Mouse (Mus musculus): ENCODE measurements around the gene Lrrc63.
A peak's percentile ranks its signal among the peaks of the same experiment; 100 is the strongest.
"Not testable (repeated sequence)": the region's sequence is repeated elsewhere in the genome, so short reads cannot be mapped to it uniquely, and the experiment has no call there.

Gene Lrrc63

DNA sequence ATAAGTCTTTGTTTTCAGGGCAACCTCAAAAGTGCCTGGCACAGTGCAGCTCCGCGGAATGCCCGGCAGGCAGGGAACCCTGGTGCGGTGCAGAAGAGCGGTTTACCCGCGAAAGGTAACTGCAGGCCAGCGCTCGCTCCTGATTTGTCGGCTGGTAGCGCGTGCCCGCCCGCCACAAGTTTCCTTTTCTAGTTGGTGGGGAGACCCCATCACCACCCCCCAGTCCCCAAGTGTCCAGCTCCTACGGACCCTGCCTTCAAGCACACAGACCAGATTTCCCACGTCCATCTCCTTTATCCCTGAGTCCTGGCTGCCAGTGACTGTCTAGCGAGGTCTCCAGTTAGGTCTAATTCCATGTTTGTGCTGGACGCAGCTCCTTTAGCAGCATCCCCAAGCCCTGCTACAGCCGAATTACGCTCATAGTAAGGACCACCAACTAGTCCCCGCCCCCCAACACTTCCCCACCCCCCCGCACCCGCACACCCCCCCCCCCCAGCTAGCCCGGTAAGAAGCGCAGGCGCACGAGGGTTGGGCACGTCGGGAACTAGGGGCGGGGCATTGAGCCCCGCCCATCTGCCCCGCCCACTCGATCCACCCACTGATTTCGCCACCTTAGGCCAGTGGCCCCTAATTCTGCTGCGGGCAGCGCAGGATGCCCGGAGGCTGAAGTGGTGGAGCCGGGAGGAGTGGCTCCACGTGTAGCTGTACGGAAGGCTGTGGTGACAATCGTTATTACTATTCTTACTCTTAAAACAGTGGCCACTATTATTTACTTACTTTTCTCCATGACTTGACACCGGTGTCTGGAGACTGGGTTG, at the start of gene Lrrc63, which contains the start of gene Lcp1:
Gene Lrrc63, minus strand, starts transcription at position 381 of the 818 bp plus-strand sequence.
Gene Lcp1, plus strand, starts transcription at position 601 of the 818 bp plus-strand sequence.
- DNase-seq (ENCODE audit: low spot score): peak; percentile 19

DNA sequence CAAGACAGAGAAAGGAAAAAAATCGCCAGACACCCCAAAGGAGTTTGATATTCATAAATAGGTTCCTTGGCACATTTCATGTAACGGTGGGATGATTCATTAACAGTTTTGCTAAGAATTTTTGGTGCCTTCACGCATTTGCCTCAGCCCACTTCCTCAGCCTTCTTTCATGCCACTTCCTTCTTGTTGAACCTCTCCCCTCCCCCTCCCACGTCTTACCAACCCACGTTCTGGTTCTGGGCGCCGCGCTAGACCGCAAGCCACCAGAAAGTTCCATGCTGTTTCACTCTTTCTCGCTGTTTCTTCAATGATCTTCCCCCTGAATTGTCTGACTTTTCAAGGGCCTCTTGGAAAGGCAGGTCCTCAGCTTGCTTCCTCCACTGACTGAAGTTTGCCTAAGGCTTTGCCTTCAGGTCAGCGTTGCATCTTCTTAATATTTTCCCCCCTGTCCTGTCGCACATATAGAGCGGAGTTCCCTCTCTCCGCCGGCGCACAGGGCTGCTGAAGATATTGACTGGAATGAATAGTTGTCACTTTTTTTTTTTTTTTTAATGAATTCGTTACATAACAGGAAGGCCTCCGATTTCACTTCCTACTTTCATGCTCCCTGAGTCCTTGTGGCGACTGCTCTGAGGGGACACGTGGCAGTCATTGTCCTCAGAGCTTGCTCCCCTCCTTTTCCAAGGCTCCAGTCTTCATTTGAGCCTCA, 48.7 kb upstream of the Lrrc63 start:
- DNase-seq (ENCODE audit: low spot score): no peak

DNA sequence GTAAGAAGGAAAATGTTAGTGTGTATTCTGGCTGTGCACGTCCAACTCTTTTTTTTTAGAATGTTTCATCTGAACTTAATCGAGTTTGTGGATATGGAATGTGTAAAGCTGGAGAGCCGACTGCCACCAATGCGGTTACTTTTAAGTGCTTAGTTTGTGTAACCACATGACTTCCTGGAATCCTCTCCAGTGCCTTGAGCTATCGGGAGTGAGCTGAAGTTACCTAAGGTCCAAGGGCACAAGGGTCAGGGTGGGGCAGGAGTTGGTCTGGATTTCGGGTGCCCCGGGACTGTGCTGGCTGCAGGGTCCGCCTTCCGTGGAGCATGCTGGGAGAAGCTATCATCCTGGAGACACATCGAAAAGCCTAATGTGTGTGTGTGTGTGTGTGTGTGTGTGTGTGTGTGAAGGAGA, 48.1 kb upstream of the Lrrc63 start:
- DNase-seq (ENCODE audit: low spot score): no peak

DNA sequence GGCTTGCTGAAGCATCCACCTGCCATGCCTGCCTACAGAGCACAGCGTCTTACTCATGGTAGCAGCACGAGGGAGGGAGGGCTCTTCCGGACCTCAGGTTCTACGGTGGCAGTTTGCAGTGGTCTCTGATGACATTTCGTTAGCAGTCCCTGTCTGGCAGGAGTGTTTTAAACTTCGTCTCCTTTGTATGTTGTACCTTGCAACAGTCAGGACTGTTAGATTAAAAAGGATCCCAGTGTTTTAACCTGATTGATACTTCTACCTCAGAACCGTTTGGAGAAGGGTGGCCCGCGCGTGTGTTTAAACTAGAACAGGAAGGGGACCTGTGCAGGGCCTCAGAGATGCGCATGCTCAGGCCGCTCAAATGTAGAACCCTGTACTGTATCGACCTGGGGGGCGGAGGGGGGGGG, 47.7 kb upstream of the Lrrc63 start:
- DNase-seq (ENCODE audit: low spot score): no peak

DNA sequence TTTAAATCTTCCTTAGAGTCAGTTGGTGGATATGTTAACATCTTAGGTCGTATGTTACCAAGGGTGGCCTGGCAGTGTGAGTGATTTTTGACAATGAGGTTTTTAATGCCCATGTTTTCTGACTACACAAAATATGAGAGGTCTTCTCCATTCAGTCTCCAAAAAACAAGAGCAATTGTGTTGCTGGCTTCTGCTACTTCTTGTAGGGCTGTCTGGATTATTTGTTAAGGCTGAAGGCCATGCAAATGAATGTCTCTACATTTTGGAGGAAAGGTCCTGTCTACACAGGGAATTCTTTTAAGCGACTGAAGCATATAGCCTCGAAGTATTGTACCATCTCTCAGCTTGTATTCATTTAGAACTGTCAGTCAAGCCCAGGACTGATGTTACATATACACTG, 46.7 kb upstream of the Lrrc63 start:
- no peak for DNase-seq (ENCODE audit: low spot score)

DNA sequence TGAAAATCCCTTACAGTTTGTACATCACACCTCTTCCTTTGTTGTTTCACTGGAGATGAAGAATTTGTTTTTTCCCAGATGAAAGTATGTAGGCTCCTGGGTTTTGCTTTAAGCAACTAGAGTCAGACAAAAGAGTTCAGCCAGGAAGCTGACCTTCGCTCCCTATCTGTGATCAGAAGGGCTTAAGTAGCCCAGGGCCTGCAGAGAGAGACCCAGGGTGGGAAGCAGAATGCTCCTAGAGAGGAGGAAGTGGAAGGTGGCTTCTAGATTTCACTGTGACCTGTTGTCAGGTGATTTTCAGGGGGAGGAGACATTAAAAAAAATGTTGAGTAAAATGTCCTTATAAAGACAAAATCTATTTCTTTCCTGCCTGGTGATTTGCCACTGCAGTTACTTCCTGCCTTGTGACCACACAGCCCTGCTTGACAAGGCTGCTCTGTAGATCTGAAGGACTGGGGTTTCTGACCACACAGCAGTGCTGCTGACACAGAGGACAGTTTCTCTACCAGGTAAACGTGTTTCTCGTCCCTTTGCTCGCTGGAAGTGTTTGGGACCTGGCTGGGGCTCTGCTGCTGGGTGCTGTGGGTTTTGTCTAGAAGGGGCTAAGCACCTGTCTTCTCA, 45.9 kb upstream of the Lrrc63 start:
- no peak for DNase-seq (ENCODE audit: low spot score)

DNA sequence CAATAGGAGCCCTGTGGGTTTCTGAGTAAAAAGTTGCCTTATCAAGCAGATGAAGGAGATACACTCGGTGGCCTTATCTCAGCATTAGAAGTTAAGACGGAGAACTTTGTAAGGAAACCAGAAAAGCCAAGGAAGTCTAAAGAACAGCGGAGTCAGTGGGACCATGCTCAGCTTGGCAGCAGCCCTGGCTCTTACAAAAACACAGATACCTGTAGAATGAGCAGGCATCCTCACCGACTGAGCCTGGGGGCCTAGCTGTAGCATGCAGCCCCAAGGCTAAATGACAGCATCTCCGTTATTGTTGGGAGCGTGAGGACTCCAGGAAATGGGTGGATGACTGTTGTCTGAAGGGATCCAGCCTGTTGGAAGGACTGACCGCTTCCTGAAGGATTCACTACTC, 45.1 kb upstream of the Lrrc63 start:
- DNase-seq (ENCODE audit: low spot score): no peak

DNA sequence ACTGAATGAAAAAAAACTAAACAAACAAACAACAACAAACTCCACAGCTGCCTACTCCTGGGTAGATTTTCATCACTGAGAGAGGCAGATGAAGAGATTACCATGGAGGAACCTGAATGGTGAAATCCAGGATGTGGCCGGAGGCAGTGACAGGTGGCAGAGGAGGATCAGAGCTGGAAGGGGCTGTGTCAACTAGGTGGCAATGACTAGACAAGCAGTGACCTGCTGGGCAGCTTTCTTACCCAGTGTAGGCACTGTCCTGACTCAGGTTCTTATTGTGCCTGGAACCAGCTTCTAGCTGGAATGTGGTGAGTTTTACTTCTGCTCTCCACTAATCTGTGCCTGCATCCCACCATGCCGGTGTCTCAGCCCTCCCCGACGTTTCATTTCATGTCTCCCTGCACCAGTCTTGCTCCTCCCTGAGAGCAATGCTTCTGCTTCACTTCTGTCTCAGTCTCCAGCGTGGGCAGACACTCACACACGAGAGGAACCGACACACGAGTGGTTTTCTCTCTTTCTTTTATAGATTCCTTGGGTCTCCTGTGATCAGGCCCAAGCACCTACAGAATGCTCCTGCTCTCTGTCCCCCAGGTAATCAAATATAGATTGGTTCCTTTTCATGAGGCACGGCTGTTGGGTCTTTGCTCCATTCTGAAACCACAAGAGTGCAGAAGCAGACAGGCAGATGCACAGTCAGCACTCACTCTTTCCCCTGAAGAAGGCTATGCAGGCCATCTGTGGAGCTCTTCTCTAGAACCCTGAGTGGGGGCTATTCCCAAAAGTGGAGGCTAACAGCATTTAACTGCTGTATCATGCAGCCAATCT, 44.3 kb upstream of the Lrrc63 start:
- DNase-seq (ENCODE audit: low spot score): no peak

DNA sequence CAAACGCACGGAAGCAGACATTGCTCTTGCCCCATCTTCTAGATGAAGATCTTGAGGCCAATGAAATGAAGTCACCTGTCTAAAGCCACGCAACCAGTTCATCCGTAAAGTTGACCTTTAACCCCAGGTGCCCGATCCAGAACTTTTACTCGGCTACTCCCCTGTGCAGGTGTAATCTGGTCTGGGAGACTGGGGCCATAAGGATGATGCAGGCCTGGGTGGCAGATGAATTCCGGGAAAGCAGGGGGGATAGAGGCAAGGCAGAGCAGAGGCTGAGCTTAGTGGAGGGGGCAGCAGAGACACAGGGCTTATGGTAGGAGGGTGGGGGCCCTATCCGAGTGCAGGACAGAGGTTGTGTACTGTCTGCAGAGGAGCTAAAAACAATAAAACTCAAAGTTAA, 43.6 kb upstream of the Lrrc63 start:
- DNase-seq (ENCODE audit: low spot score): no peak

DNA sequence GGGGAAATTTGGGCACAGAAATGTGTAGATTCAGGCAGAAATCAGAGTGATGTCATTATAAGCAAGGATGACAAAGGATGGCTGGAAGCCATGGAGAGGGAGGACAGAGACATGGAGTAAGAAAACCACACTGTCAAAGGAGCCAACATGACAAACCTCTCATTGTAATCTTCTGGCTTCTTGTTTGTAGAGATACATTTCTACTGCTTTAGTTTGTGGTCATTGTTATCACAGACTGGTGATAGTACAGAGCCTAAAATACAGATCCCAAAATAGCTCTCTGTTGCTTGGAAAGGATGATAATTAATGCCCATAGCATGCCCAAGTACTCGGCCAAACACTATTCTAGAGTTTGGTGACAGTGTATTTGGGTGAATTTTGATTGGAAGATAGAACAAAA, 39.9 kb upstream of the Lrrc63 start:
- DNase-seq (ENCODE audit: low spot score): no peak

DNA sequence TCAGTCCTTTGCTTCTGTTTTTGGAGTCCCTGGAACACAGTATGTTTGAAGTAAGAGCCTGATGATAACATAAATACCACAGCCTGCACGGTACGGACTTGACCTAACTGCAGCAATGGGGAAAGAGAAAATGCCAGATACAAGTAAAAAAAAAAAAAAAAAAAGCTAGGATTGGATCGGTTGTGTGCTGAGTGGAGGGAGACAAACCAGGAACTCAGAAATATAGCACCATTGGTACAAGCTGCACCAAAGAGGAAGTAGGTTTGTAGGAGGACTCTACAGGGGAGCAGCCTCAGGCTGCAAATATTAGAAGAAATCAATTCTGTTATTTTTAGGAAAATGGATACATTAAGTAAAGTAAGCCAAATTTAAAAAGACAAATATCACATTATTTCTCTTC, 37.8 kb upstream of the Lrrc63 start:
- no peak for DNase-seq (ENCODE audit: low spot score)

DNA sequence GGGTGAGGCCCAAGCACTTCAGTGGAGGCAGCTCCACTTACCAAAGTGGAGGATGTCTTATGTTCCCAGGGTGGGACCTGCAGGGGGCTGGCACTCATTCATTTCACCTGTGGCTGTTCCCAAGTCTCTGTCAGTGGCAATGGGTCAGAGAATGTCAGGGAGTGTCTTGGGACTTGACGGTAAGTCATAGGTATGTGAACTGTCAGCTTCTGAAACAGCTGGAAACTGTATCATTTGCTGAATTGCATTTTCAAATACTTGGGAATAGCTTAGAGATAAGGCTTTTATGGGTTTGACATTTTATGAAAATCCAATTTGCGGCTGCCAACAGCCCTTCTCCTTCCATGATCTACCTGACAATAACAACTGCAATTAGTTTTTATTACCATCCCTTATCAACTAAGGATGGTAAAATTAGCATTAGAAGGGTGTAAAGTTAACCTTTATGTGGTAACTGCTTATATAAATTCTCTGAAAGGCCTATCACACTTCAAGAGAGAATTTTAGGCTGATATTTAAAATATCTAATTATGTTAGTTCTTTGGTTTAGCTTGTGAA, 35.0 kb upstream of the Lrrc63 start:
- DNase-seq (ENCODE audit: low spot score): no peak

DNA sequence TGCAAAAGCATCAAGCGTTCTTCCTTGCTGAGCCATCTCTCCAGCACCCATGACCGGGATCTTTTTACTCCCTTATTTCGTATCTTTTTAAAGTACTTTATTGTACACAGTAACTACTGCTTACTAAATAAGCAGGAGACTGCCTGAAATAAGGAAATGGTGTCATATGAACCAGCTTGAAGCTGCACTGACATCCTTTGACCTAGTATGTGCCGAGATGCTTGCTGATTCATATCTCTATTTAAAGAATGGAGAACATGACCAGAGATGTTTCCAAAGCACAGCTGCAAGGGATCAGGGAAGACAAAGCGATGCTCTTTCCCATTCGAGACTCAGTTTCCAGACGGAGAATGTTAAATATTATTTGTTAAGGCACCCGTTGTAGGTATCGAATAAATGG, 33.7 kb upstream of the Lrrc63 start:
- DNase-seq (ENCODE audit: low spot score): no peak

DNA sequence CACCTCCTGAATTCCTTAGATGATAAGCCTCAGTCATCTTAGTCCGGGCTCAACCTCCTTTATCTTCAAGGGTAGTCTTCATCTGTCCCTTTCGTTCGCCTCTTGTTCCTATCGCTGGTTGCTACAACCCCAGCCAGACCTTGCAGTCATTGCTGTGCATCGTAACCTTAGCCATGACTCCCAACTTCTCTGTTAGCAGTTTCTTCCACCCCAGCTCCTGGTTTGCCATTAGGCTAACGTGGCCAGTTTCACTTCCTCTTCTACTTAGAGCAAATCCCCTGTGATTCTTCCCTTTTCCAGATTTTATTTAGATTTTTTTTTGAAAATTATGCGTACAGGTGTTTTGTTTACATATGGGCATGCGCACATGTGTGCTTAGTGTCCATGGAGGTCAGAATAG, 33.2 kb upstream of the Lrrc63 start:
- DNase-seq (ENCODE audit: low spot score): no peak

DNA sequence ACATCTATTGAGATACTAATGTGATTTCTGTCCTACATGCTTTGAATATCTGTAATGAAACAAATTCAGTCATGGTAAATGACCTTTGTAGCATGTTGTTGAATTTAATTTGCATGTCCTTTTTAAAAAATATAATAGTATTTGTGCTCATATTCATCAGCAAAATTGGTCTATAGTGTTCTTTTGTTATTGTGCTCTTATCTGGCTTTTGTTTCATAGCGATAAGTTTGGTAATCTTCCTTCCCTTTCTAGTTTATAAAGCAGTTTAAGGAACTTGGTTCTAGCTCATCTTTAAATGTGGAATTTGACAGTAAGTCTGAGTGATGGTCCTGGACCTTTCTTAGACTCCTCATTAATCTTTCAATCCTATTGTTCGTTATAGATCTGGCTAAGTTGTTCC, 28.7 kb upstream of the Lrrc63 start:
- no peak for DNase-seq (ENCODE audit: low spot score)

DNA sequence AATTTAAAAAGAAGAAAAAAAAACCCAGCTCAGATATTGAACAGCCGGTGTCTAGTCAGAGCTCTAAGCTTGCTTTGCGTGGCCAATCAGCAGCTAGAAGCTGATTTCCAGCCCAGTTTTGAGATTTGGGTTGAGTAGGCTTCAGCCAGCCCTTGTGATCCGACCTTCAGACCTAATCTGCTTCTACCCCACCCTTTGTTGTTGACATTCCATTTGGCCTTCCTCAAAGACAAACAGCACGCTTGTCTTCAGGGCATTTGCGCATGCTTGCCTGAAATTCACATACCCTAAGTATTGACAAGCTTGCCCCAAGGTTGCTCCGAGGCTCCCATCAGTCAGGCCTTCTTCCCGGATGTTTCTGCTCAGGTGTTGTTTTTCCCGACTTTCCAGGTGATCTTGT, 23.8 kb upstream of the Lrrc63 start:
- no peak for DNase-seq (ENCODE audit: low spot score)

DNA sequence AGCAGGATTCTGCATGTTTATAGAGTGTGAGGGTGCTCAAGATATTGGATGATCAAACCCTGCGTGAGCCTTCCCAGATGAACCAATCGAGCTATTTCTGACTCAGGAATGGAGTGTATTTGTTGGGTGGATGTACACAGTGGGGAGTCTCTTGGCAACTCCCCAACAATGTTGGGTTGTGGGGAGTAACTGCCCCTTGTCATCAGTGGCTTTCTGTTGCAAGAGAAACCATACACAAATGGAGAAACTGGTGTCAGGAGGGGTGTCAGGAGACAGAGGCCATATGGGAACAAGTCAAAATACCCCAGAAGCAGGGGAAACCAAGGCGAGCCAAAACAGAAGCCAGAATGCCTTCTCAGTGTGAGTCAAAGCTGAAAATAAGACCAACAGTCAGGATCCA, 20.5 kb upstream of the Lrrc63 start:
- no peak for DNase-seq (ENCODE audit: low spot score)

DNA sequence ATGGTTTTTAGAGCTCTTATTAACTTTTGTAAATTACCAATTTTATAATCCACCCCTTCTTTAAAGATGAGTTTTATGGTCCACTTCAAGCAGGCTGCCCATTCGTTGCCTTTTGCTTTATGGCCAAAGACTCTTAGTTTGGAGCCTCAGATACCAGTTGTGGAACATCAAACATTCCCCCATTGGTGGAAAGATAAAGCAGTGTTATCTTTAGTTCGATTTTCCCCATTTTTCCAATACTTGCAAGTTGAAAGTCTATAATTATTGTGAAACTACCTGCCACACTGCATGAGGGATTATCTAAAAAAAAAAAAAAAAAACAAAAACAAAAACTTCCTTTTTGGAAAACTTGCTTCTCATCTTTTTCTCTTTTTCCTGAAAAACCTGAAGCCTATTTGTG, 20.0 kb upstream of the Lrrc63 start:
- DNase-seq (ENCODE audit: low spot score): no peak

DNA sequence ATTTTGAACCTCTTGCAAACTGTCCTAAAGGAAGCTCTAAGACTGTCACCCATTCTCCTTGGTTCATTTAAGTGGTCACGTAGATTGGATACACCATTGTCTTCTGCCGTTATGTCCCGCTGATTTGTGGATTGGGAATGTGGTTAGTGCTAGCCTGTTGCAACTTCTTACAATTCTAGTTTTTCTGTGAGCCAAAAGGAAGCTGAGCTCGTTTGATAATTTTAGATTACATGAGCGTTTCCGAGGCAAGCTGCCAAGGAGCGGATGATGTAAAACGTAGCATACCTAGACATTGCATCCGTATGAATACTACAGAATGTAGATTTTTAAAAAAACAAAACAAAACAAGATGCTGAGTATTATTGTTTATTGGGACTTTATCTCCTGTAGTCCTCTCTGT, 17.5 kb upstream of the Lrrc63 start:
- DNase-seq (ENCODE audit: low spot score): no peak

DNA sequence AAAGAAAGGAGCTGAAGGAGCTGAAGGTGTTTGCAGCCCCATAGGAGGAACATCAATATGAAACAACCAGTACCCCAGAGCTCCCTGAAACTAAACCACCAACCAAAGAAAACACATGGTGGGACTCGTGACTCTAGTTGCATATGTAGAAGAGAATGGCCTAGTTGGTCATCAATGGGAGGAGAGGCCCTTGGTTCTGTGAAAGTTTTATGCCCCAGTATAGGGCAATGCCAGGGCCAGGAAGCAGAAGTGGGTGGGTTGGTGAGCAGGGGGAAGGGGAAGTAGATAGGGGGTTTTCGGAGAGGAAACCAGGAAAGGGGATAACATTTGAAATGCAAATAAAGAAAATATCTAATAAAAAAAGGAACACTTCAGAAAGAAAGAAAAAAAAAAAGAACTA, 17.0 kb upstream of the Lrrc63 start:
- DNase-seq (ENCODE audit: low spot score): not testable (repeated sequence)

DNA sequence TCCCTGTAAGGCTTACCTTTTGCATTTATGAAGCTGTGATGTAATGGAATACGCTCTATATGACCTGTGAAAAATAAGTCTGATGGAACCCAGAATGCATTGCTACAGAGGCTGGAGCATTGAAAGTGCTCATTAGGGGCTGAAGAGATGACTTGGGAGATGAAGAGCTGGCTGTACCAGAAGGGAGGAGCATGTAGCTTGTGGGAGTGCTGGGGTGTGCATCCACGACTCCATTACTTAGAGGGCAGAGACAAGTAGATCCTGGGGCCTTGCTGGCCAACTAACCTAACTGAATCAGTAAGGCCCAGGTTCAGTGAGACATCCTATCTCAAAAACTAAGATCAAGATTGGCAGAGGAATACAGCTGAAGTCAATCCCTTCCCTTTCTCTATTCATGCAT, 8.5 kb upstream of the Lrrc63 start:
- DNase-seq (ENCODE audit: low spot score): no peak

DNA sequence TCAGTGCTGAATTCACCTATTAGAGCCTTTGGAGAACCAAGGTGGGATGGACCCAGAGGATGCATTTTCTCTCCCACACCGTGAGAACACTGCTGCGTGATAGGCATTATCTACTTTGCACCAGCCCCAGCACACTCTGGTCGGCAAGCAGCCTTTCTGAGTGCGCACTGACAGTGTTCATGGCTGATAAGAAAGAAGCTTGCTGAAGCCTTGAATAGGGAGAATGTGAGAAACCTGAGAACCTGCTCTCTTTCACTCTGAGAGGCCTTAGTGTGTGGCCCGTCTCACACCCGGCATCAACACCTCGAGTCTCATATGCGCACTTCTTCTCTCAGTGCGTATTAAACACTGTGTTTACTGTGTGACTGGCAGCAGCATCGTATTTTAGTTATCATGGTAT, 7.8 kb upstream of the Lrrc63 start:
- no peak for DNase-seq (ENCODE audit: low spot score)

Data from ovary, postnatal 10 days (tissue).